Mouse (Mus musculus) heart, embryonic 14.5 days (tissue): ENCODE measurements around the gene Ppid. TPM values are rescaled to one million over a fixed set of nuclear protein-coding genes. Genes with fewer than 3 reads are reported as not detected.

Source experiments
- ATAC-seq: fragments of 200-750 bp; cut with Nextera tagmentation; 2 replicates; pipeline ENCODE4 v1.8.0; 2017; ENCODE audit warnings: low read depth, moderate TSS enrichment; ENCODE audit not compliant: insufficient number of reproducible peaks, insufficient read depth, low FRiP score
- H3K27ac ChIP-seq, 2 experiments: fragments of 200-500 bp in 1 of 2; fragments of 300-500 bp in 1 of 2; sonication (generic) in 1 of 2; replicated peaks in 1 of 2; 2 replicates each; pipeline ENCODE4 v1.5.1; 2012 to 2014; ENCODE audit warnings: low read depth in 2 of 2, low read length in 2 of 2, control low read depth in 1 of 2, mild to moderate bottlenecking in 1 of 2, mixed read lengths in 1 of 2; ENCODE audit not compliant: control insufficient read depth in 1 of 2, insufficient read depth in 1 of 2
- H3K27me3 ChIP-seq: fragments of 300-500 bp; sonication (generic); 2 replicates; pipeline ENCODE4 v1.6.1; 2014; ENCODE audit warnings: mild to moderate bottlenecking, low read length, control low read depth; ENCODE audit not compliant: control insufficient read depth, insufficient read depth
- H3K36me3 ChIP-seq: fragments of 300-500 bp; sonication (generic); 2 replicates; pipeline ENCODE4 v1.6.1; 2014; ENCODE audit warnings: mild to moderate bottlenecking, control low read depth, low read length, mixed read lengths; ENCODE audit not compliant: control insufficient read depth, insufficient read depth
- H3K4me1 ChIP-seq, 2 experiments: fragments of 200-500 bp in 1 of 2; fragments of 300-500 bp in 1 of 2; sonication (generic) in 1 of 2; 2 replicates each; pipeline ENCODE4 v1.6.1; 2012 to 2014; ENCODE audit warnings: low read length in 2 of 2, control low read depth in 1 of 2, mixed read lengths in 1 of 2; ENCODE audit not compliant: control insufficient read depth in 2 of 2, insufficient read depth in 2 of 2
- H3K4me2 ChIP-seq: fragments of 300-500 bp; sonication (generic); 2 replicates; pipeline ENCODE4 v1.6.1; 2014; ENCODE audit warnings: mild to moderate bottlenecking, low read length
- H3K4me3 ChIP-seq, 2 experiments: fragments of 200-500 bp in 1 of 2; fragments of 300-500 bp in 1 of 2; sonication (generic) in 1 of 2; 2 replicates each; pipeline ENCODE4 v1.5.1; 2012 to 2014; ENCODE audit warnings: low read length in 2 of 2, mild to moderate bottlenecking in 2 of 2, control low read depth in 1 of 2, low read depth in 1 of 2, moderate library complexity in 1 of 2; ENCODE audit not compliant: control insufficient read depth in 1 of 2, insufficient read depth in 1 of 2
- H3K9ac ChIP-seq: fragments of 300-500 bp; sonication (generic); 2 replicates; pipeline ENCODE4 v1.6.1; 2014; ENCODE audit warnings: mild to moderate bottlenecking, low read length
- H3K9me3 ChIP-seq: fragments of 300-500 bp; sonication (generic); 2 replicates; pipeline ENCODE4 v1.6.1; 2016; ENCODE audit warnings: low read length, control low read depth; ENCODE audit not compliant: control insufficient read depth
- WGBS: fragments of 180-500 bp; shearing (Covaris S2); extraction: QIAGEN DNeasy Blood & Tissue Kit; methylation state at CpG from one replicate; pipeline ENCODE4 v1.1.7; 2014; 5-methylcytosine and 5-hydroxymethylcytosine counted together
- polyA plus RNA-seq: library from polyadenylated mRNA; unstranded; fragments of >200 nt; fragmentation: Nextera tagmentation; extraction: Ambion mirVana; gene quantifications from 2 replicates; pipeline ENCODE4 v1.2.1, GENCODE M21; 2014

Ppid gene
- polyA plus RNA-seq, 1 experiment from 2014 or later: 95.6 TPM

GRCm38 (mm10) chr3:79575576-79576467, 15.3 kb upstream of the Ppid start:
- H3K36me3 ChIP-seq: no peaks in the 10 kb centered on the region
- peaks cover 5 to 6% of the 10 kb centered on the region in 2 experiments; a peak in 3 of 4 replicates for H3K4me1 ChIP-seq
- 0 out of 2 replicates have a peak overlapping the region, but pooled peaks have one; percentile 5 for H3K9ac ChIP-seq
- H3K27me3 ChIP-seq: no peaks in the 10 kb centered on the region
- 0 out of 2 replicates have a peak overlapping the region, but pooled peaks have one; percentile 19 for H3K4me2 ChIP-seq
- no peak for ATAC-seq
- no peaks in the 10 kb centered on the region for H3K9me3 ChIP-seq
- H3K27ac ChIP-seq: no peak overlapping the region
- WGBS: 43% methylated on average over 10 of the region's 10 CpGs
- no peak overlapping the region for H3K4me3 ChIP-seq

GRCm38 (mm10) chr3:79576468-79576816, 14.7 kb upstream of the Ppid start:
- Histone ChIP-seq H3K4me3 (no peak overlapping the region), H3K4me2 (peak overlapping the region; percentile 19; the same call in 1 of the 2 replicates), H3K9ac (peak overlapping the region; percentile 5; the same call in 1 of the 2 replicates), H3K27ac (no peak overlapping the region), H3K36me3 (no peaks in the 10 kb centered on the region), H3K27me3 (no peaks in the 10 kb centered on the region), H3K4me1 (peaks cover 5 to 6% of the 10 kb centered on the region in 2 experiments; a peak in 3 of 4 replicates), H3K9me3 (no peaks in the 10 kb centered on the region)
- ATAC-seq: no peak
- 16% methylated on average over 3 of the region's 3 CpGs for WGBS

DNA sequence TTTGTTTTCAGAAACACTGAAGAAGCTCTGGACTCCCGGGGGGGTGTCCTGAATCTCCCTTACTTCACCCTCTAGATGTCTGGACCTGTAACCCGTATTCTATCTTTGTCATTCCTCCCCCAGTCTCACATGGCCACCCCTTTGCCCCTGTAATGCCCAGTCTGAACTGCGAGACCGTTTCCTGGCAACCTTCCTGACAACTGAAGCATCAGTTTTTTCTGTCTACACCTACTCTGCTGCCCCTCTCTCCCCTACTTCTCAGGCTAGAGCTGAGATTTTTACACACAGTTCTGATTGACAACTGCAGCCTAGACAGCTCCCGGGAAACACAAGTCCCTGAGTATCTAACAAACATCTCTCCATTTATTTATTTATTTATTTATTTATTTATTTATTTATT, 14.3 kb upstream of the Ppid start:
- H3K9ac ChIP-seq: peak overlapping the region; percentile 5; the same call in 1 of the 2 replicates
- no peaks in the 10 kb centered on the region for H3K27me3 ChIP-seq
- no peaks in the 10 kb centered on the region for H3K36me3 ChIP-seq
- ATAC-seq: no peak
- no peak overlapping the region for H3K27ac ChIP-seq
- H3K4me1 ChIP-seq: peaks cover 5 to 6% of the 10 kb centered on the region in 2 experiments; a peak in 3 of 4 replicates
- H3K4me3 ChIP-seq: no peak overlapping the region
- H3K9me3 ChIP-seq: no peaks in the 10 kb centered on the region
- H3K4me2 ChIP-seq: peak overlapping the region; percentile 19; the same call in 1 of the 2 replicates
- 11% methylated on average over 5 of the region's 5 CpGs for WGBS

DNA sequence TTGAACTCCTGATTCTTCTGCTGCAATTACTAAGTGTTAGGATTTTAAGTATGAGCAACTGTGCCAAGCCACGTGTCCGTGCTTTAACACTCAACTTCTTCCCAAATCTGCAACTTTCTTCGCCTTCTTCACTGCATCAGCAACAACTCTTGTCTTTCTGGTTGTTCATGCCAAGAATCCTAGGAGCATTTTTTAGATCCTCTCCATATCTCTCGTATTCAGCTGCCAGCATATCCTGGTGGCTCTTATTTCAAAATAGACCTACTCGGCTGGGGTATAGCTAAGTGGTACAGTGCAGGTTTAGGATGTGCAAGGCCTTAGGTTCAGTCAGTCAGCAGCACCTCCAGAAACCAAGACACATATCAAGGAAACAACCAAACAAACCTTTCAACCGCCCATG, 13.5 kb upstream of the Ppid start:
- no peak overlapping the region for H3K4me2 ChIP-seq

DNA sequence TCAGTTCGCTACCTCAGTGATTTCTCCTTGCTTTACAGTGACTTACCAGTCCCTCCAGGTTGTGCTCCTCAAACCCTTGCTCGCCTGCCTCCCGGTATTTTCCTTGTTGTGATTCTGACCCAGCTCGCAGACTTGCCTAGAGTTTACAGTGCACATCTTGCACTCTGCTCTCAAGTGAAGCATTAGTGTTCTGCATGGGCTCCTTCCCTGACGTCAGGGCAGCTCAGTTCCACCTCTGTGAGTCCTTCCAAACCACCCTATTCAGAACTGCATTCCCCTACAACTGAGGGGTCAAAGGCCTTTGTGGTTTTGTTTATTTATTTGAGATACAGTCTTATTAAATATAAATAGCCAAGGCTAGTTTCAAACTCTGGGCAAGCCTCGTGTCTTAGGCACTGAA, 13.0 kb upstream of the Ppid start:
- Histone ChIP-seq H3K4me3 (no peak overlapping the region), H3K9ac (no peak overlapping the region), H3K27me3 (no peaks in the 10 kb centered on the region), H3K4me2 (no peak overlapping the region), H3K36me3 (no peaks in the 10 kb centered on the region), H3K27ac (no peak overlapping the region), H3K9me3 (no peaks in the 10 kb centered on the region), H3K4me1 (peaks cover 5 to 6% of the 10 kb centered on the region in 2 experiments; a peak in 3 of 4 replicates)
- 74% methylated on average over 6 of the region's 6 CpGs for WGBS
- ATAC-seq: no peak

More for the DNA sequence above, 13.5 kb upstream of the Ppid start:
- H3K36me3 ChIP-seq: no peaks in the 10 kb centered on the region
- H3K4me1 ChIP-seq: peaks cover 5 to 6% of the 10 kb centered on the region in 2 experiments; a peak in 3 of 4 replicates
- no peak for ATAC-seq
- H3K4me3 ChIP-seq: no peak overlapping the region
- H3K27me3 ChIP-seq: no peaks in the 10 kb centered on the region
- no peaks in the 10 kb centered on the region for H3K9me3 ChIP-seq
- H3K9ac ChIP-seq: no peak overlapping the region
- WGBS: 61% methylated on average over 6 of the region's 6 CpGs
- no peak overlapping the region for H3K27ac ChIP-seq

DNA sequence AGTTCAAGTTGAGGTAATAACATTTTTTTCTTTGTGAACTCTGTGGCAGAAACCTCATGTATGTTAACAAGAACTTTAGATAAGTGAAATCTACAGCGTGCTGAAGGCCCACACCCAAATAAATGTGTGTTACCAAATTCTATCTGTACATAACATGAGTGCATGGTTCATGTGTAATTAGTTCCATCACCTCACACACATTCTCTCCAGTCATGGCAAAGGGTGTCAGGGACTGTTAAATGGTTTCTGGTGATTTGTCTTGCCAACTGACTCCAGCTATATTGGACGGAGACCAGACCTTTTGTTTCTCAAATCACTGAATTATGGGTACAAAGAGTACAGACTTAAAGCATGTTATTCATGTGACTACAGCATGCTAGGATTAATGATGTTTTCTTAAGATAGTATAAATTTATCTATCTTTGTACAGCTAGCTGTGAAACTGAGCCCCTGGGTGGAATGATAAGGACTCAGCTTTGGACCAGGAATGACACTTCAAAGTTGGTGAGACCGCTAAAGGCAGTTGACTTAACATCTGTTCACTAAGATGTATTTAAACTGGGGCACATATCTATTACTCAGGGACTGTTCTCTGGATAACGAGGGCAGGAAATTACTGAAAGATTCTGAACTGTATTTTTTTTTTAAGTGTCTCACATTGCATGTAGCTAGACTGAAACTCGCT, 11.1 kb upstream of the Ppid start:
- Histone ChIP-seq H3K36me3 (no peaks in the 10 kb centered on the region), H3K4me2 (no peak overlapping the region), H3K4me1 (peaks cover 5 to 6% of the 10 kb centered on the region in 2 experiments; a peak in 3 of 4 replicates), H3K9me3 (no peaks in the 10 kb centered on the region), H3K9ac (no peak overlapping the region), H3K4me3 (no peak overlapping the region), H3K27me3 (no peaks in the 10 kb centered on the region), H3K27ac (no peak overlapping the region)
- no peak for ATAC-seq
- WGBS: 55% methylated on average over 5 of the region's 5 CpGs

GRCm38 (mm10) chr3:79586804-79587203, 4.3 kb upstream of the Ppid start:
- Histone ChIP-seq H3K27me3 (no peaks in the 10 kb centered on the region), H3K27ac (no peak overlapping the region)

More at GRCm38 (mm10) chr3:79586804-79587203, 4.3 kb upstream of the Ppid start:
- Histone ChIP-seq H3K4me3 (no peak overlapping the region), H3K9me3 (no peaks in the 10 kb centered on the region), H3K4me2 (no peak overlapping the region), H3K4me1 (no peaks in the 10 kb centered on the region), H3K9ac (no peak overlapping the region), H3K36me3 (no peaks in the 10 kb centered on the region)
- 4% methylated on average over 6 of the region's 6 CpGs for WGBS
- ATAC-seq: peak; percentile 38; the same call in 1 of the 2 replicates
